Mouse (Mus musculus): Measurements from ENCODE around the gene Gpatch8. TPM values are rescaled to one million over a fixed set of nuclear protein-coding genes. Genes with fewer than 3 reads are reported as not detected.

Gpatch8 gene
- total and polyA plus RNA-seq, 2 experiments from 2014 or later: 21.3 to 48.9 TPM

GRCm38 (mm10) chr11:102439093-102440082, 116.8 kb downstream of the Gpatch8 start:
- TF ChIP-seq CTCF (IDR thresholded peaks at IDR 0.05; ENCODE audit: low read depth): no peak
- H3K4me3 ChIP-seq (ENCODE audit: low read length): no peak overlapping the region
- 69% methylated on average over 14 of the region's 14 CpGs for WGBS
- no peak for ATAC-seq
- H3K9ac ChIP-seq (replicated peaks; ENCODE audit: low read length): no peak overlapping the region
- H3K36me3 ChIP-seq (ENCODE audit: insufficient read depth, low read length): peaks cover 55% of the 10 kb centered on the region
- peak; percentile 33 for DNase-seq (ENCODE audit: low spot score)
- H3K27ac ChIP-seq: no peak overlapping the region
- no peaks in the 10 kb centered on the region for H3K9me3 ChIP-seq (ENCODE audit: low read length)
- 0 out of 2 replicates have a peak, but pooled peaks cover 8% of the 10 kb centered on the region for H3K4me1 ChIP-seq (ENCODE audit: insufficient read depth, low read length)
- H3K4me2 ChIP-seq (ENCODE audit: low read depth, low read length): no peak overlapping the region
- no peaks in the 10 kb centered on the region for H3K27me3 ChIP-seq (ENCODE audit: insufficient read depth, low read length)

- peaks cover 55% of the 10 kb centered on the region for H3K36me3 ChIP-seq (ENCODE audit: insufficient read depth, low read length)
- WGBS: 11% methylated on average over 77 of the region's 77 CpGs
- H3K27ac ChIP-seq: peak overlapping the region; percentile 65; the same call in 1 of the 2 replicates
- 0 out of 2 replicates have a peak, but pooled peaks cover 8% of the 10 kb centered on the region for H3K4me1 ChIP-seq (ENCODE audit: insufficient read depth, low read length)
- peak overlapping the region; percentile 32 for H3K4me3 ChIP-seq (ENCODE audit: low read length)
- peak overlapping the region; percentile 69 for H3K4me2 ChIP-seq (ENCODE audit: low read depth, low read length)
- no peaks in the 10 kb centered on the region for H3K27me3 ChIP-seq (ENCODE audit: insufficient read depth, low read length)
- H3K9me3 ChIP-seq (ENCODE audit: low read length): no peaks in the 10 kb centered on the region
- DNase-seq (ENCODE audit: low spot score) (peak; percentile 91), ATAC-seq (peak; percentile 38)
- H3K9ac ChIP-seq (replicated peaks; ENCODE audit: low read length): peak overlapping the region; percentile 55; the same call in 1 of the 2 replicates
- peak; percentile 85 for TF ChIP-seq CTCF (IDR thresholded peaks at IDR 0.05; ENCODE audit: low read depth)
These were observed 117.7 kb downstream of the Gpatch8 start for GRCm38 (mm10) chr11:102438212-102439092.

- Histone ChIP-seq H3K9ac (replicated peaks; ENCODE audit: low read length) (peak overlapping the region; percentile 55), H3K9me3 (ENCODE audit: low read length) (no peaks in the 10 kb centered on the region), H3K4me2 (ENCODE audit: low read depth, low read length) (peak overlapping the region; percentile 69), H3K27me3 (ENCODE audit: insufficient read depth, low read length) (no peaks in the 10 kb centered on the region), H3K4me3 (ENCODE audit: low read length) (peak overlapping the region; percentile 32), H3K27ac (peak overlapping the region; percentile 65; the same call in 1 of the 2 replicates), H3K4me1 (ENCODE audit: insufficient read depth, low read length) (0 out of 2 replicates have a peak, but pooled peaks cover 15% of the 10 kb centered on the region), H3K36me3 (ENCODE audit: insufficient read depth, low read length) (peaks cover 49% of the 10 kb centered on the region)
- TF ChIP-seq CTCF (IDR thresholded peaks at IDR 0.05; ENCODE audit: low read depth): peak; percentile 51
- DNase-seq (ENCODE audit: low spot score) (peak; percentile 81), ATAC-seq (peak; percentile 36)
- 9% methylated on average over 87 of the region's 87 CpGs for WGBS
These were observed 118.8 kb downstream of the Gpatch8 start for GRCm38 (mm10) chr11:102437120-102438061.

GRCm38 (mm10) chr11:102436471-102436790, 119.8 kb downstream of the Gpatch8 start:
- DNase-seq (ENCODE audit: low spot score) (no peak), ATAC-seq (no peak)
- 0 out of 2 replicates have a peak, but pooled peaks cover 15% of the 10 kb centered on the region for H3K4me1 ChIP-seq (ENCODE audit: insufficient read depth, low read length)
- peaks cover 44% of the 10 kb centered on the region for H3K36me3 ChIP-seq (ENCODE audit: insufficient read depth, low read length)
- H3K9ac ChIP-seq (replicated peaks; ENCODE audit: low read length): no peak overlapping the region
- no peak overlapping the region for H3K27ac ChIP-seq
- no peak for TF ChIP-seq CTCF (IDR thresholded peaks at IDR 0.05; ENCODE audit: low read depth)
- H3K4me3 ChIP-seq (ENCODE audit: low read length): no peak overlapping the region
- WGBS: 80% methylated on average over 10 of the region's 10 CpGs
- H3K27me3 ChIP-seq (ENCODE audit: insufficient read depth, low read length): no peaks in the 10 kb centered on the region
- H3K9me3 ChIP-seq (ENCODE audit: low read length): no peaks in the 10 kb centered on the region
- no peak overlapping the region for H3K4me2 ChIP-seq (ENCODE audit: low read depth, low read length)

GRCm38 (mm10) chr11:102435754-102436470, 120.3 kb downstream of the Gpatch8 start:
- ATAC-seq (no peak), DNase-seq (ENCODE audit: low spot score) (no peak)
- H3K4me1 ChIP-seq (ENCODE audit: insufficient read depth, low read length): 0 out of 2 replicates have a peak, but pooled peaks cover 15% of the 10 kb centered on the region
- H3K9me3 ChIP-seq (ENCODE audit: low read length): no peaks in the 10 kb centered on the region
- H3K9ac ChIP-seq (replicated peaks; ENCODE audit: low read length): no peak overlapping the region
- H3K36me3 ChIP-seq (ENCODE audit: insufficient read depth, low read length): peaks cover 40% of the 10 kb centered on the region
- H3K4me2 ChIP-seq (ENCODE audit: low read depth, low read length): no peak overlapping the region
- no peak for TF ChIP-seq CTCF (IDR thresholded peaks at IDR 0.05; ENCODE audit: low read depth)
- H3K27me3 ChIP-seq (ENCODE audit: insufficient read depth, low read length): no peaks in the 10 kb centered on the region
- 83% methylated on average over 18 of the region's 18 CpGs for WGBS
- H3K27ac ChIP-seq: no peak overlapping the region
- H3K4me3 ChIP-seq (ENCODE audit: low read length): no peak overlapping the region

All from hindbrain, postnatal 0 days (tissue).